Mouse (Mus musculus): ENCODE measurements at regions not wholly inside any gene's neighbourhood (a gene's known extent, or its start where the extent isn't known, plus 50 kb on each side); places are given as distances from the start of the nearest gene placed in this dataset.

- H3K4me1 ChIP-seq (ENCODE audit: control insufficient read depth, insufficient read depth, low read length), result no peaks in the 10 kb centered on the region
- TF ChIP-seq CTCF (conservative IDR thresholded peaks at IDR 0.05; ENCODE audit: insufficient read depth, insufficient read length, low read depth, low read length) (no peak), POLR2A (IDR thresholded peaks at IDR 0.05; ENCODE audit: low read depth, low read length) (no peak)
- no peak overlapping the region for H3K27ac ChIP-seq (ENCODE audit: insufficient read depth, low read depth, low read length)
- no peak for DNase-seq
- 66% methylated on average over 2 of the region's 2 CpGs for WGBS
- H3K36me3 ChIP-seq (ENCODE audit: control insufficient read depth, insufficient read depth, low read length), result no peaks in the 10 kb centered on the region
- no peak overlapping the region for H3K4me3 ChIP-seq (ENCODE audit: insufficient read depth, low read depth, low read length)
- no peaks in the 10 kb centered on the region for H3K27me3 ChIP-seq (replicated peaks; ENCODE audit: control insufficient read depth, insufficient read depth, low read length)
These were observed 69.6 kb downstream of the Cldn1 start for GRCm38 (mm10) chr16:26302045-26302444.

- H3K4me3 ChIP-seq (ENCODE audit: insufficient read depth, low read depth, low read length), result no peak overlapping the region
- H3K36me3 ChIP-seq (ENCODE audit: control insufficient read depth, insufficient read depth, low read length), result no peaks in the 10 kb centered on the region
- TF ChIP-seq POLR2A (IDR thresholded peaks at IDR 0.05; ENCODE audit: low read depth, low read length), result no peak
- H3K27me3 ChIP-seq (replicated peaks; ENCODE audit: control insufficient read depth, insufficient read depth, low read length), result no peaks in the 10 kb centered on the region
- H3K4me1 ChIP-seq (ENCODE audit: control insufficient read depth, insufficient read depth, low read length), result no peaks in the 10 kb centered on the region
- 50% methylated on average over 2 of the region's 2 CpGs for WGBS
- H3K27ac ChIP-seq (ENCODE audit: insufficient read depth, low read depth, low read length), result no peak overlapping the region
- DNase-seq, result peak; percentile 21
These were observed 79.9 kb downstream of the Cldn1 start for GRCm38 (mm10) chr16:26291692-26292091.

- DNase-seq, result no peak
- WGBS, result 87% methylated on average over 1 of the region's 1 CpGs
- no peak for TF ChIP-seq POLR2A (IDR thresholded peaks at IDR 0.05; ENCODE audit: low read depth, low read length)
- no peak for TF ChIP-seq CTCF (conservative IDR thresholded peaks at IDR 0.05; ENCODE audit: insufficient read depth, insufficient read length, low read depth, low read length)
- Histone ChIP-seq H3K27ac (ENCODE audit: insufficient read depth, low read depth, low read length) (no peak overlapping the region), H3K36me3 (ENCODE audit: control insufficient read depth, insufficient read depth, low read length) (no peaks in the 10 kb centered on the region), H3K27me3 (replicated peaks; ENCODE audit: control insufficient read depth, insufficient read depth, low read length) (no peaks in the 10 kb centered on the region), H3K4me3 (ENCODE audit: insufficient read depth, low read depth, low read length) (no peak overlapping the region), H3K4me1 (ENCODE audit: control insufficient read depth, insufficient read depth, low read length) (no peaks in the 10 kb centered on the region)
These were observed 86.0 kb downstream of the Cldn1 start for GRCm38 (mm10) chr16:26285627-26286026.

GRCm38 (mm10) chr16:26284713-26285112, 86.9 kb downstream of the Cldn1 start:
- no peak overlapping the region for H3K4me3 ChIP-seq (ENCODE audit: insufficient read depth, low read depth, low read length)
- DNase-seq, result no peak
- H3K27me3 ChIP-seq (replicated peaks; ENCODE audit: control insufficient read depth, insufficient read depth, low read length), result no peaks in the 10 kb centered on the region
- no peaks in the 10 kb centered on the region for H3K36me3 ChIP-seq (ENCODE audit: control insufficient read depth, insufficient read depth, low read length)
- WGBS, result 96% methylated on average over 6 of the region's 6 CpGs
- TF ChIP-seq POLR2A (IDR thresholded peaks at IDR 0.05; ENCODE audit: low read depth, low read length) (no peak), CTCF (conservative IDR thresholded peaks at IDR 0.05; ENCODE audit: insufficient read depth, insufficient read length, low read depth, low read length) (no peak)
- no peaks in the 10 kb centered on the region for H3K4me1 ChIP-seq (ENCODE audit: control insufficient read depth, insufficient read depth, low read length)
- no peak overlapping the region for H3K27ac ChIP-seq (ENCODE audit: insufficient read depth, low read depth, low read length)

- H3K27ac ChIP-seq (ENCODE audit: insufficient read depth, low read depth, low read length), result no peak overlapping the region
- TF ChIP-seq POLR2A (IDR thresholded peaks at IDR 0.05; ENCODE audit: low read depth, low read length), result no peak
- TF ChIP-seq CTCF (conservative IDR thresholded peaks at IDR 0.05; ENCODE audit: insufficient read depth, insufficient read length, low read depth, low read length), result no peak
- 51% methylated on average over 1 of the region's 1 CpGs for WGBS
These were observed 89.2 kb downstream of the Cldn1 start for GRCm38 (mm10) chr16:26282418-26282817.

GRCm38 (mm10) chr16:26281496-26281895, 90.1 kb downstream of the Cldn1 start:
- TF ChIP-seq CTCF (conservative IDR thresholded peaks at IDR 0.05; ENCODE audit: insufficient read depth, insufficient read length, low read depth, low read length), result no peak
- TF ChIP-seq POLR2A (IDR thresholded peaks at IDR 0.05; ENCODE audit: low read depth, low read length), result no peak
- H3K27ac ChIP-seq (ENCODE audit: insufficient read depth, low read depth, low read length), result no peak overlapping the region
- H3K27me3 ChIP-seq (replicated peaks; ENCODE audit: control insufficient read depth, insufficient read depth, low read length), result no peaks in the 10 kb centered on the region
- DNase-seq, result peak; percentile 16
- H3K4me1 ChIP-seq (ENCODE audit: control insufficient read depth, insufficient read depth, low read length), result no peaks in the 10 kb centered on the region
- H3K4me3 ChIP-seq (ENCODE audit: insufficient read depth, low read depth, low read length), result no peak overlapping the region
- WGBS, result 84% methylated on average over 2 of the region's 2 CpGs
- H3K36me3 ChIP-seq (ENCODE audit: control insufficient read depth, insufficient read depth, low read length), result no peaks in the 10 kb centered on the region

More at GRCm38 (mm10) chr16:26282418-26282817, 89.2 kb downstream of the Cldn1 start:
- DNase-seq, result no peak
- no peaks in the 10 kb centered on the region for H3K27me3 ChIP-seq (replicated peaks; ENCODE audit: control insufficient read depth, insufficient read depth, low read length)
- no peaks in the 10 kb centered on the region for H3K36me3 ChIP-seq (ENCODE audit: control insufficient read depth, insufficient read depth, low read length)
- no peaks in the 10 kb centered on the region for H3K4me1 ChIP-seq (ENCODE audit: control insufficient read depth, insufficient read depth, low read length)
- no peak overlapping the region for H3K4me3 ChIP-seq (ENCODE audit: insufficient read depth, low read depth, low read length)

GRCm38 (mm10) chr16:26276789-26277188, 94.9 kb downstream of the Cldn1 start:
- 91% methylated on average over 1 of the region's 1 CpGs for WGBS
- Histone ChIP-seq H3K36me3 (ENCODE audit: control insufficient read depth, insufficient read depth, low read length) (no peaks in the 10 kb centered on the region), H3K27ac (ENCODE audit: insufficient read depth, low read depth, low read length) (no peak overlapping the region), H3K4me3 (ENCODE audit: insufficient read depth, low read depth, low read length) (no peak overlapping the region), H3K4me1 (ENCODE audit: control insufficient read depth, insufficient read depth, low read length) (no peaks in the 10 kb centered on the region), H3K27me3 (replicated peaks; ENCODE audit: control insufficient read depth, insufficient read depth, low read length) (no peaks in the 10 kb centered on the region)
- TF ChIP-seq POLR2A (IDR thresholded peaks at IDR 0.05; ENCODE audit: low read depth, low read length) (no peak), CTCF (conservative IDR thresholded peaks at IDR 0.05; ENCODE audit: insufficient read depth, insufficient read length, low read depth, low read length) (no peak)
- no peak for DNase-seq

- Histone ChIP-seq H3K27me3 (replicated peaks; ENCODE audit: control insufficient read depth, insufficient read depth, low read length) (no peaks in the 10 kb centered on the region), H3K4me1 (ENCODE audit: control insufficient read depth, insufficient read depth, low read length) (peaks cover 11% of the 10 kb centered on the region; the same call in 1 of the 2 replicates), H3K4me3 (ENCODE audit: insufficient read depth, low read depth, low read length) (no peak overlapping the region), H3K27ac (ENCODE audit: insufficient read depth, low read depth, low read length) (no peak overlapping the region), H3K36me3 (ENCODE audit: control insufficient read depth, insufficient read depth, low read length) (no peaks in the 10 kb centered on the region)
- WGBS, result 33% methylated on average over 2 of the region's 2 CpGs
- DNase-seq, result peak; percentile 52
- TF ChIP-seq POLR2A (IDR thresholded peaks at IDR 0.05; ENCODE audit: low read depth, low read length), result no peak
- TF ChIP-seq CTCF (conservative IDR thresholded peaks at IDR 0.05; ENCODE audit: insufficient read depth, insufficient read length, low read depth, low read length), result peak; percentile 35; the same call in 1 of the 2 replicates
These were observed 118.8 kb downstream of the Cldn1 start for GRCm38 (mm10) chr16:26252824-26253223.
